Mouse (Mus musculus) midbrain, embryonic 14.5 days (tissue): ENCODE results near the gene Zfp74. TPM values are rescaled to one million over a fixed set of nuclear protein-coding genes. Genes with fewer than 3 reads are reported as not detected.
A peak's percentile ranks its signal among the peaks of the same experiment; 100 is the strongest.
"Not testable (repeated sequence)": the region's sequence is repeated elsewhere in the genome, so short reads cannot be mapped to it uniquely, and the experiment has no call there.

ENCODE experiments used
- ATAC-seq: fragments of 200-750 bp; cut with Nextera tagmentation; 2 replicates; pipeline ENCODE4 v1.8.0; 2017; ENCODE audit warnings: moderate number of reproducible peaks, moderate library complexity; ENCODE audit not compliant: low FRiP score, low TSS enrichment
- DNase-seq: peaks from one replicate; pipeline ENCODE4 v3.0.0-alpha.2; 2015
- H3K27ac ChIP-seq: fragments of 300-500 bp; sonication (generic); replicated peaks from 2 replicates; pipeline ENCODE4 v1.5.1; 2014; ENCODE audit warnings: mild to moderate bottlenecking, low read depth, low read length, moderate library complexity
- H3K27me3 ChIP-seq: fragments of 300-500 bp; sonication (generic); 2 replicates; pipeline ENCODE4 v1.6.1; 2014; ENCODE audit warnings: low read length, control low read depth, mixed read lengths; ENCODE audit not compliant: control insufficient read depth, insufficient read depth
- H3K36me3 ChIP-seq: fragments of 300-500 bp; sonication (generic); 2 replicates; pipeline ENCODE4 v1.6.1; 2014; ENCODE audit warnings: low read length, control low read depth; ENCODE audit not compliant: control insufficient read depth, insufficient read depth
- H3K4me1 ChIP-seq: fragments of 300-500 bp; sonication (generic); 2 replicates; pipeline ENCODE4 v1.6.1; 2014; ENCODE audit warnings: mild to moderate bottlenecking, antibody characterized with exemption, low read length, control low read depth; ENCODE audit not compliant: control insufficient read depth, insufficient read depth
- H3K4me2 ChIP-seq: fragments of 300-500 bp; sonication (generic); 2 replicates; pipeline ENCODE4 v1.6.1; 2014; ENCODE audit warnings: mild to moderate bottlenecking, low read length, moderate library complexity
- H3K4me3 ChIP-seq: fragments of 300-500 bp; sonication (generic); replicated peaks from 2 replicates; pipeline ENCODE4 v1.5.1; 2014; ENCODE audit warnings: low read depth, low read length
- H3K9ac ChIP-seq: fragments of 300-500 bp; sonication (generic); replicated peaks from 2 replicates; pipeline ENCODE4 v1.6.1; 2014; ENCODE audit warnings: mild to moderate bottlenecking, low read length, moderate library complexity
- H3K9me3 ChIP-seq: fragments of 300-500 bp; sonication (generic); 2 replicates; pipeline ENCODE4 v1.6.1; 2016; ENCODE audit warnings: low read length, control low read depth, mixed read lengths; ENCODE audit not compliant: control insufficient read depth
- WGBS: fragments of 180-500 bp; shearing (Covaris S2); extraction: QIAGEN DNeasy Blood & Tissue Kit; methylation state at CpG from one replicate; pipeline ENCODE4 v1.1.7; 2014; 5-methylcytosine and 5-hydroxymethylcytosine counted together
- polyA plus RNA-seq: library from polyadenylated mRNA; unstranded; fragments of >200 nt; fragmentation: Nextera tagmentation; extraction: Ambion mirVana; gene quantifications from 2 replicates; pipeline ENCODE4 v1.2.1, GENCODE M21; 2014

The Zfp74 gene
- polyA plus RNA-seq, 1 experiment from 2014 or later: 22.1 TPM

DNA sequence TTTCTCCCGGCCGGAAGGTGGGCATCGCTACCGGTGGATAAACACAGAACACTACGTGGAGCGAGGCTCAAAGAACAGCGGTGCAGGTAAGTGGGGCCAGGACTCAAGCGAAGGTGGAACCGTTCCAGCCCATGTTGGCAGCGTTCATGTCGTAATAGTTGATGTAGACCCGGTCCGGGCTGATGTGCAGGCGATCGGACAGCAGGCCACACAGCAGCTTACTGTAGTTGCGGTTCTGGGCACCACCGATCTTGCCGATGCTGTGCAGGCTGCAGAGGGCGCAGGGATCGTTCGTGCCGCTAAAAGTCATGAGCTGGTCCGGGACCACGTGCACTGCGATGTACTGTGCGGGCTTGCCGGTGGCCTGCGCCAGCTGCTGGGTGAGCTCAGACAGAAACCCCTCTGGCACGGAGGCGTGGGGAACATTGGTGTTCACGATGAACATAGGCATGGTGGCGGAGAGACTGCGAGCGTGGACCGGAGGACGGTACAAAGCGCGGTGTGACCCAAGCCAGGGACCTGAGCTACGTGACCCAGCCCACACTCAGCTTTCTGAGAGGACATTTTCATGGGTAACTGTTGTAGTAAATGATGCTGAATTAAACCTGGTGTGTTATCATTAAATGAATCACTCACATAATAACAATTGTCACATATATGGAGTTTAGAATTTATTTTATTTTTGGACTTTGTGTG is 11.4 kb upstream of the Zfp74 start:
- not testable (repeated sequence) for H3K9me3 ChIP-seq, H3K9ac ChIP-seq, DNase-seq, ATAC-seq, H3K36me3 ChIP-seq, H3K4me2 ChIP-seq, H3K27ac ChIP-seq, H3K4me1 ChIP-seq, H3K4me3 ChIP-seq, H3K27me3 ChIP-seq
- WGBS: 47% methylated on average over 35 of the region's 39 CpGs

DNA sequence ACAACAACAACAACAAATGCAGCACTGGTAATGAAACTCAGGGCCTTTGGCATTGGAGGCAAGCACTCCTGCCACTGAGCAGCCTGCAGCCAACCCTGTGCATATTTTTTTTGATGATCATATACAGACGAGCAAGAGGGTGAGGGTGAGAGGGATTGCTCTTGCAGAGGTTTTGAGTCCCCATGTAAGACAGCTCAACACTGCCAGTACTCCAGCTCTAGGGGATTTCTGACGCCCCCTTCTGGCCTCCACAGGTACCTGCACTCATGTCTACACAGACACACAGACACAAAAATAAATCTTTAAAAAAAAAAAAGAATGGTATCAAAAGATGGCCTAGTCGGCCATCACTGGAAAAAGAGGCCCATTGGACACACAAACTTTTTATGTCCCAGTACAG is 5.1 kb upstream of the Zfp74 start:
- whole genome bisulfite sequencing: 61% methylated on average over 3 of the region's 3 CpGs
- H3K9me3 ChIP-seq: no peaks in the 10 kb centered on the region
- DNase-seq (no peak), ATAC-seq (no peak)
- no peaks in the 10 kb centered on the region for H3K36me3 ChIP-seq
- no peak overlapping the region for H3K27ac ChIP-seq
- no peak overlapping the region for H3K4me3 ChIP-seq
- 0 out of 2 replicates have a peak, but pooled peaks cover 4% of the 10 kb centered on the region for H3K4me1 ChIP-seq
- H3K9ac ChIP-seq: no peak overlapping the region
- H3K27me3 ChIP-seq: no peaks in the 10 kb centered on the region
- no peak overlapping the region for H3K4me2 ChIP-seq

DNA sequence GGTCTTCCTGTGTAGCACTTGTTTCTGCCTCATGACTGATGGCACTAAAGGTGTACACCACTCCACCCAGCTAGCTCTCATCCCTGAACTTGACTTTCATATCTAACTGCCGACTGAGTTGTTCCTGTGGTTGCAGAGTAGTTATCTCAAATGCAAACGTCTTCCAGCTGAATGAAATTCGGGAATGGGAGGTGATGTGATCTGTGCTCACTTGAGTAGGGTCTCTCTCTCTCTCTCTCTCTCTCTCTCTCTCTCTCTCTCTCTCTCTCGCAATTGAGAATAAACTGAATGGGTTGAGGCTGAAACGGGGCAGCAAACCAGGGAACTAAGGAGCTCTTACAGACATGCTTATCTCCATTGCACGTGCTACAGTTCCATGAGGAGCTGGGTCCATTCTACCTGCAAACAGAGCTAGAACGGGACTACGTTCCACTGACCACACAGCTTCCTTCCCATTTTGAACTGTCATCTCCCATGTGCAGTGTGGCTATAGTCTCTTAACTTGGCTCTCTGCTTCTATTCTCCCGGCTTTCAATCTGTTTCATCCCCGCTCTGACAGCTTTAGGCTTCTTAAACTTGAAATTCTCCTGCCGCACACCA is 4.3 kb upstream of the Zfp74 start:
- ATAC-seq (no peak), DNase-seq (no peak)
- no peak overlapping the region for H3K4me2 ChIP-seq
- WGBS: 90% methylated on average over 11 of the region's 11 CpGs
- 0 out of 2 replicates have a peak, but pooled peaks cover 4% of the 10 kb centered on the region for H3K4me1 ChIP-seq
- no peak overlapping the region for H3K4me3 ChIP-seq
- no peak overlapping the region for H3K9ac ChIP-seq
- no peaks in the 10 kb centered on the region for H3K27me3 ChIP-seq
- H3K9me3 ChIP-seq: no peaks in the 10 kb centered on the region
- H3K27ac ChIP-seq: no peak overlapping the region
- H3K36me3 ChIP-seq: no peaks in the 10 kb centered on the region

DNA sequence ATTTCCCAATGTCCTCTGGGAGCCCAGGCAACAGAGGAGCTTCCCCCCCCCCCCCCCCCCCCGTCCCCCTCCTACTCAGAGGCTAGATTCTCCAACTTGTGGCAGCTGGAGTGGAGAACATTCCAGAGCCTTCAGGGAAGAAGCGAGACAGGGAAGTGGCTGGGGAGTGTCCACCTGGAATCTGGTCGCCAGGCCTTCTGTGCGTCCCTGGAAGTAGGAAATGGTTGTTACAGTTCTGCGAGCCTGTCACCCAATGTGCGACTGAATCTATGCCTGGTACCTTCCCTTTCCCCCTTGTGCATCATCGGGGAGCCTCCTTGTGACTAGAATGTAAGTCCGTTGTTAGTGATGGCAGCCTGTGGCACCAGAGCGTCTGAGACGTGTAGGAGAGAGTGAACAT is 2.4 kb upstream of the Zfp74 start:
- Histone ChIP-seq H3K27me3 (no peaks in the 10 kb centered on the region), H3K36me3 (no peaks in the 10 kb centered on the region), H3K9me3 (no peaks in the 10 kb centered on the region), H3K4me1 (peaks cover 8% of the 10 kb centered on the region; the same call in 1 of the 2 replicates), H3K27ac (no peak overlapping the region), H3K9ac (no peak overlapping the region), H3K4me2 (no peak overlapping the region), H3K4me3 (no peak overlapping the region)
- ATAC-seq: no peak
- DNase-seq: no peak
- 64% methylated on average over 9 of the region's 10 CpGs for WGBS

DNA sequence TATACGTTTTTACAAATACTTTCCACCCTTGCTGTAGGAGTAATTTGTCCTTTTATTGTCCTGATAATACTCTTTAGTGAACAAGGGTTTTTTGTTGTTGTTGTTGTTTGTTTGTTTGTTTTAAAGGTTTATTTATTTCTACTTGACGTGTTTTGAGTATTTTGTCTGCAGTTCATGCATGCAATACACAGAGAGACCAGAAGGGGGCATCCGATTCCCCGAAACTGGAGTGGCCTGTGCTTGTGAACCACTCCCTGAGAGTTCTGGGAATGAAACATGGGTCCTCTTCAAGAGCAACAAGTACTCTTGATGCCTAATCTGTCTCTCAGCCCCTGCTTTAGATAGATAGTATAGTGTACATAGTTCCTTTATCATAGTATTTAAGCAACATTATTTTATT is 842 bp upstream of the Zfp74 start:
- Histone ChIP-seq H3K27ac (no peak overlapping the region), H3K4me2 (peak overlapping the region; percentile 58; the same call in 1 of the 2 replicates), H3K9me3 (no peaks in the 10 kb centered on the region), H3K4me1 (peaks cover 8% of the 10 kb centered on the region; the same call in 1 of the 2 replicates), H3K36me3 (peaks cover 12% of the 10 kb centered on the region), H3K4me3 (no peak overlapping the region), H3K9ac (no peak overlapping the region), H3K27me3 (no peaks in the 10 kb centered on the region)
- ATAC-seq: no peak
- 24% methylated on average over 4 of the region's 4 CpGs for WGBS
- peak; percentile 58 for DNase-seq

DNA sequence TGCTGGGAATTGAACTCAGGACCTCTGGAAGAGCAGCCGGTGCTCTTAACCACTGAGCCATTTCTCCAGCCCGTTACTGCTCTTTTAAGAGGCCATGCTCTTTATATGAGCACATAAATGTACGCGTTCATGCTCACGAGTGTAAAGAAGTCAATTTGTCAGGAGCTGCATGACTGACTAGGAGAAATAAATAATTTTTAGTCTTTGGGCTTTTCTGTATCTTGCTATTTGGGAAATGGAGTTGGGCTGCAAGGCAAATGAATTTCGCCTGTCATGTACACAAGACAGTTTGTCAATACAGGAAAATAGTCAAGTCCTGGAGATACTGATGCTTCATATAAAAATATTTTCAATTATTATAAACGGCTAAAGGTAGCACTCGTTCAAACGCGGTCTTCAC is 803 bp downstream of the Zfp74 start:
- 46% methylated on average over 10 of the region's 10 CpGs for WGBS
- ATAC-seq (no peak), DNase-seq (peak; percentile 27)
- Histone ChIP-seq H3K27me3 (no peaks in the 10 kb centered on the region), H3K4me3 (peak overlapping the region; percentile 78), H3K4me2 (peak overlapping the region; percentile 58), H3K27ac (peak overlapping the region; percentile 95), H3K36me3 (peaks cover 23% of the 10 kb centered on the region), H3K9me3 (no peaks in the 10 kb centered on the region), H3K4me1 (peaks cover 8% of the 10 kb centered on the region; the same call in 1 of the 2 replicates), H3K9ac (peak overlapping the region; percentile 95)

DNA sequence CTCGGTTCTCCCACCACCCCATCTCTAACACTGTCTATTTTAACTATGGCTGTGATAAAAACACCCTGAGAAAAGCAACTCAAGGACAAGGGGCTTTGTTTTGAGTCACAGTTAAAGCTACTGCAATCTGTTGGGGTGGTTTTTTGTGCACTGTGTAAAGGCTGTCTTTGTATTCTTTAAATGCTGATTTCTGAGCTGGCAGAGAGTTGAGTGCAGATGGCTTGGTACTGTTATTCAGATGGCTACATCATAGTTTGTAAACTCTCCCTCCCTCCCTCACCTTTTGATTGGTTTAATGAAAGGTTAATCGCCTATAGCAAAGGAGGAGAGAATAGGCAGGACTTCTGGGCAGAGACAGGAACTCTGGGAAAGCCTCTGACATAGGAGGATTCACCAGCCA is 9.7 kb downstream of the Zfp74 start:
- DNase-seq: no peak

DNA sequence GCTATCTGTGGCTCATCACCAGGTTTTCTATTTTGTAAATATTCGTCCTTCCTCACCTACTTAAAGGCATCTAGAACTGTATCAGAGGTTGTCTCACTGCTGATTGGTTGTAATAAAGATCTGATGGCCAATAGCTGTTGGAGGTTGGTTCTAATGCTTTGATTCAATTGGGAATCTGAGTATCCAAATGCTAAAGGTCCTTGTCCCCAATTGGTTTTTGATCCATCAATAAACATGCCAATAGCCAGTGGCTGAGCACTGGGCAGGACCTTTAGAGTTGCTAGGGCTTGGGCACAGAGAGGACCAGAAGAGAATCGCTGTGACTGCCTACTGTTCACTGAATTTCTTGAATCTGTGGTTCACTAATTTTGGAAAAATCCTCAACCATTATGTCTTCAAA is 10.2 kb downstream of the Zfp74 start:
- Histone ChIP-seq H3K9me3 (no peaks in the 10 kb centered on the region), H3K27ac (no peak overlapping the region), H3K4me2 (no peak overlapping the region), H3K27me3 (no peaks in the 10 kb centered on the region), H3K4me3 (no peak overlapping the region), H3K36me3 (peaks cover 44% of the 10 kb centered on the region), H3K9ac (no peak overlapping the region), H3K4me1 (no peaks in the 10 kb centered on the region)
- no peak for ATAC-seq
- WGBS: 67% methylated on average over 2 of the region's 2 CpGs
- no peak for DNase-seq

More for the DNA sequence above, 9.7 kb downstream of the Zfp74 start:
- Histone ChIP-seq H3K9me3 (no peaks in the 10 kb centered on the region), H3K4me2 (no peak overlapping the region), H3K9ac (no peak overlapping the region), H3K4me1 (no peaks in the 10 kb centered on the region), H3K27ac (no peak overlapping the region), H3K27me3 (no peaks in the 10 kb centered on the region), H3K36me3 (peaks cover 44% of the 10 kb centered on the region), H3K4me3 (no peak overlapping the region)
- 83% methylated on average over 2 of the region's 2 CpGs for WGBS
- no peak for ATAC-seq

DNA sequence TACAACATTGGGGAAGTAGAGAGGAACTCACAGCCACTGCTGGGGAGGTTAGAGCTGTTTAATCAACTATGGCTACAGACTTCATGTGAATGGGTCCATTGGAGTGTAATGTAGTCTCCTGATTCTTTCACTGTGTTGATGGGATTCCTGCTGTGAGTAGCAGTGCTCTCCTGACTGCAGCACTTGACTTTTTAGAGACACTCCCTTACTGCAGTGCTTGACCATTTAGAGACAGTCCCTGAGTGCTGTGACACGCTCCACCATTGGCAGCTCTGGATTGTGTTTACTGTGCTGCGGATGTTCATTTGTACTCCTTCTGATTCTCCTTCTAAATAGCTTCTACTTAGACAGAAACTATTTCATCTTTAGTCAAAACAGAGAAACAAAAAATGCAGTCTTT is 11.1 kb downstream of the Zfp74 start:
- peaks cover 37% of the 10 kb centered on the region for H3K36me3 ChIP-seq
- no peak overlapping the region for H3K4me2 ChIP-seq
- no peaks in the 10 kb centered on the region for H3K27me3 ChIP-seq
- H3K9me3 ChIP-seq: no peaks in the 10 kb centered on the region
- H3K4me1 ChIP-seq: no peaks in the 10 kb centered on the region
- WGBS: 51% methylated on average over 2 of the region's 2 CpGs
- no peak overlapping the region for H3K4me3 ChIP-seq
- no peak overlapping the region for H3K9ac ChIP-seq
- H3K27ac ChIP-seq: no peak overlapping the region
- DNase-seq (no peak), ATAC-seq (no peak)
